Mouse (Mus musculus): ENCODE data around the gene Kcnj1. TPM values are rescaled to one million over a fixed set of nuclear protein-coding genes. Genes with fewer than 3 reads are reported as not detected.

The Kcnj1 gene
- polyA plus RNA-seq, 1 experiment from 2014 or later: 0.09 TPM

GRCm38 (mm10) chr9:32431061-32431460 is 58.8 kb downstream of the Kcnj1 start:
- DNase-seq (ENCODE audit: low spot score): no peak
- no peaks in the 10 kb centered on the region for H3K27me3 ChIP-seq (ENCODE audit: control insufficient read depth, insufficient read depth, low read length)

GRCm38 (mm10) chr9:32434241-32435213 is 62.2 kb downstream of the Kcnj1 start:
- DNase-seq (ENCODE audit: low spot score): no peak

More at GRCm38 (mm10) chr9:32431061-32431460, 58.8 kb downstream of the Kcnj1 start:
- no peaks in the 10 kb centered on the region for H3K9me3 ChIP-seq (ENCODE audit: control insufficient read depth, low read length)
- no peaks in the 10 kb centered on the region for H3K4me1 ChIP-seq (replicated peaks; ENCODE audit: control insufficient read depth, insufficient read depth, low read length)
- no peak overlapping the region for H3K4me2 ChIP-seq (replicated peaks)
- H3K36me3 ChIP-seq (replicated peaks; ENCODE audit: control insufficient read depth, insufficient read depth): no peaks in the 10 kb centered on the region
- 89% methylated on average over 3 of the region's 3 CpGs for WGBS
- H3K4me3 ChIP-seq (replicated peaks; ENCODE audit: low read length): no peak overlapping the region
- no peak overlapping the region for H3K27ac ChIP-seq
- no peak for ATAC-seq (ENCODE audit: low FRiP score)
- no peak overlapping the region for H3K9ac ChIP-seq

GRCm38 (mm10) chr9:32443115-32443514 is 70.8 kb downstream of the Kcnj1 start:
- WGBS: 78% methylated on average over 3 of the region's 3 CpGs
- H3K4me3 ChIP-seq (replicated peaks; ENCODE audit: low read length): no peak overlapping the region
- H3K36me3 ChIP-seq (replicated peaks; ENCODE audit: control insufficient read depth, insufficient read depth): no peaks in the 10 kb centered on the region
- ATAC-seq (ENCODE audit: low FRiP score) (no peak), DNase-seq (ENCODE audit: low spot score) (no peak)
- no peak overlapping the region for H3K27ac ChIP-seq
- H3K4me2 ChIP-seq (replicated peaks): no peak overlapping the region
- no peaks in the 10 kb centered on the region for H3K4me1 ChIP-seq (replicated peaks; ENCODE audit: control insufficient read depth, insufficient read depth, low read length)
- no peaks in the 10 kb centered on the region for H3K9me3 ChIP-seq (ENCODE audit: control insufficient read depth, low read length)
- H3K9ac ChIP-seq: no peak overlapping the region
- no peaks in the 10 kb centered on the region for H3K27me3 ChIP-seq (ENCODE audit: control insufficient read depth, insufficient read depth, low read length)

More at GRCm38 (mm10) chr9:32434241-32435213, 62.2 kb downstream of the Kcnj1 start:
- H3K27me3 ChIP-seq (ENCODE audit: control insufficient read depth, insufficient read depth, low read length): no peaks in the 10 kb centered on the region
- no peak overlapping the region for H3K9ac ChIP-seq
- no peak overlapping the region for H3K4me2 ChIP-seq (replicated peaks)
- WGBS: 72% methylated on average over 19 of the region's 19 CpGs
- H3K9me3 ChIP-seq (ENCODE audit: control insufficient read depth, low read length): no peaks in the 10 kb centered on the region
- H3K4me3 ChIP-seq (replicated peaks; ENCODE audit: low read length): no peak overlapping the region
- H3K27ac ChIP-seq: no peak overlapping the region
- no peaks in the 10 kb centered on the region for H3K36me3 ChIP-seq (replicated peaks; ENCODE audit: control insufficient read depth, insufficient read depth)
- ATAC-seq (ENCODE audit: low FRiP score): no peak
- no peaks in the 10 kb centered on the region for H3K4me1 ChIP-seq (replicated peaks; ENCODE audit: control insufficient read depth, insufficient read depth, low read length)

DNA sequence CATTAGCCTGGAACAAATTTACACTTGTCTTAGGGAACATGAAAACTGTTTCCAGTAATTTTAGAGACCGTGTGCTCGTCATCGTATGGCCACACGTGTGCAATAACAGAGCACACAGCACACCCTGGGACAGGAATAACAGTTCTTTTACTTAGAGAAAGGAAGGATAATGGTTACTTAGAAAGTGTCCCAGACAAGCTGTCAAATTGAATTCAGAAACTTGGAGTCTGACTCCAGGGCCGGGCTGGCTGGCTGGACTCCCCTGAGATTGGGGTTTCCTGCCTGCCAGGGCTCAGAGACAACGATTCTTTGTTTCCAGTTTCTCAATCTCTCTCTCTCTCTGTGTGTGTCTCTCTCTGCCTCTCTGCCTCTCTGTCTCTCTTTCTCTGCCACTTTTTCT is 71.5 kb downstream of the Kcnj1 start:
- Histone ChIP-seq H3K4me3 (replicated peaks; ENCODE audit: low read length) (no peak overlapping the region), H3K27me3 (ENCODE audit: control insufficient read depth, insufficient read depth, low read length) (no peaks in the 10 kb centered on the region), H3K4me1 (replicated peaks; ENCODE audit: control insufficient read depth, insufficient read depth, low read length) (no peaks in the 10 kb centered on the region), H3K9me3 (ENCODE audit: control insufficient read depth, low read length) (no peaks in the 10 kb centered on the region), H3K4me2 (replicated peaks) (no peak overlapping the region), H3K27ac (no peak overlapping the region), H3K36me3 (replicated peaks; ENCODE audit: control insufficient read depth, insufficient read depth) (no peaks in the 10 kb centered on the region), H3K9ac (no peak overlapping the region)
- 52% methylated on average over 6 of the region's 6 CpGs for WGBS
- DNase-seq (ENCODE audit: low spot score) (no peak), ATAC-seq (ENCODE audit: low FRiP score) (no peak; the same call in 1 of the 2 replicates)

GRCm38 (mm10) chr9:32444453-32445201 is 72.3 kb downstream of the Kcnj1 start:
- H3K36me3 ChIP-seq (replicated peaks; ENCODE audit: control insufficient read depth, insufficient read depth): no peaks in the 10 kb centered on the region
- no peaks in the 10 kb centered on the region for H3K27me3 ChIP-seq (ENCODE audit: control insufficient read depth, insufficient read depth, low read length)
- DNase-seq (ENCODE audit: low spot score): no peak
- H3K4me1 ChIP-seq (replicated peaks; ENCODE audit: control insufficient read depth, insufficient read depth, low read length): no peaks in the 10 kb centered on the region
- H3K27ac ChIP-seq: no peak overlapping the region
- 83% methylated on average over 6 of the region's 6 CpGs for WGBS
- no peak for ATAC-seq (ENCODE audit: low FRiP score)
- H3K9ac ChIP-seq: no peak overlapping the region
- H3K9me3 ChIP-seq (ENCODE audit: control insufficient read depth, low read length): no peaks in the 10 kb centered on the region
- H3K4me3 ChIP-seq (replicated peaks; ENCODE audit: low read length): no peak overlapping the region
- no peak overlapping the region for H3K4me2 ChIP-seq (replicated peaks)

DNA sequence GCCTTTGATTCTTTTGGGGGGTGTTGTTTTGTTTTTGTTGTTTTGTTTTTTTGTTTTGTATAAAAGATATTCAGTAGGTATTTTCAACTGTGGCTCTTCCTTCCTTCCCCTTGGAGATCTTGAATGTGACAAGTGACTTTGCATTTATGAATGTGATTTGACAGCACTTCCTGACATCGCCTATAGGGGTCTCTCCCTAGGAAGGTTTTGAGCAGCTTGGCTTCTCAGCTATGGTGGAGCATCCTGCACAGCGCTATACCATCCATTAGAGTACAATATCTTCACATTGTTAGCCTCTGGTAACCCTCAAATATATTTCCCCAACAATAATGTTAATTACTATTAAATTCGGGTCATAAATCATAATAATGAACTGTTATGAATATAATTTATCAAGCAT is 73.5 kb downstream of the Kcnj1 start:
- Histone ChIP-seq H3K27me3 (ENCODE audit: control insufficient read depth, insufficient read depth, low read length) (no peaks in the 10 kb centered on the region), H3K4me1 (replicated peaks; ENCODE audit: control insufficient read depth, insufficient read depth, low read length) (0 out of 2 replicates have a peak, but pooled peaks cover 6% of the 10 kb centered on the region), H3K9ac (no peak overlapping the region), H3K36me3 (replicated peaks; ENCODE audit: control insufficient read depth, insufficient read depth) (no peaks in the 10 kb centered on the region), H3K4me2 (replicated peaks) (no peak overlapping the region), H3K9me3 (ENCODE audit: control insufficient read depth, low read length) (no peaks in the 10 kb centered on the region), H3K4me3 (replicated peaks; ENCODE audit: low read length) (no peak overlapping the region), H3K27ac (no peak overlapping the region)
- 56% methylated on average over 3 of the region's 3 CpGs for WGBS
- ATAC-seq (ENCODE audit: low FRiP score) (no peak), DNase-seq (ENCODE audit: low spot score) (no peak)

GRCm38 (mm10) chr9:32448766-32449165 is 76.5 kb downstream of the Kcnj1 start:
- no peaks in the 10 kb centered on the region for H3K27me3 ChIP-seq (ENCODE audit: control insufficient read depth, insufficient read depth, low read length)
- H3K4me1 ChIP-seq (replicated peaks; ENCODE audit: control insufficient read depth, insufficient read depth, low read length): 0 out of 2 replicates have a peak, but pooled peaks cover 6% of the 10 kb centered on the region
- no peak overlapping the region for H3K9ac ChIP-seq
- H3K27ac ChIP-seq: no peak overlapping the region
- no peaks in the 10 kb centered on the region for H3K36me3 ChIP-seq (replicated peaks; ENCODE audit: control insufficient read depth, insufficient read depth)
- 83% methylated on average over 5 of the region's 5 CpGs for WGBS
- no peaks in the 10 kb centered on the region for H3K9me3 ChIP-seq (ENCODE audit: control insufficient read depth, low read length)
- no peak overlapping the region for H3K4me3 ChIP-seq (replicated peaks; ENCODE audit: low read length)
- H3K4me2 ChIP-seq (replicated peaks): no peak overlapping the region
- ATAC-seq (ENCODE audit: low FRiP score) (no peak), DNase-seq (ENCODE audit: low spot score) (no peak)

All from hindbrain, embryonic 14.5 days (tissue).